Mouse (Mus musculus): ENCODE measurements at regions not wholly inside any gene's neighbourhood (a gene's known extent, or its start where the extent isn't known, plus 50 kb on each side); places are given as distances from the start of the nearest gene placed in this dataset.

DNA sequence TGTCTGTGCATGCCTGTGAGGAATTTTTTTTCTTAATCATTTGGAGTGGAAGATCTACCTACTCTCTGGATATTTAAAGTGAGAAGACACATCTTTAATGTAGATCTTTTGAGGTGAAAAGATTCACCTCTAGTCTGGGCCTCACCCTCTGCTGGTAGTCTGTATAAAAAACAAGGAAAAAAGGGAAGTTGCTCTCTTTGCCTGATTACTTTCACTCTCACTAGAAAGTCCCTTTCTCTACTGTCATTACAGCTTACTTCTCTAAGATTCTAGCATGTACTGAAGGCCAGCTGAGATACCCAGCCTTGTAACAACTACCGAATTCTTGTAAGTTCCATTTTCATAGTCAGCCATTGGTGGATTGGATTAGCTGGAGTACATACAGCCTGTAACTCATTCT, 3791.9 kb downstream of the 9330182O14Rik start:
- DNase-seq (ENCODE audit: low spot score in 2 of 2) = no peak

DNA sequence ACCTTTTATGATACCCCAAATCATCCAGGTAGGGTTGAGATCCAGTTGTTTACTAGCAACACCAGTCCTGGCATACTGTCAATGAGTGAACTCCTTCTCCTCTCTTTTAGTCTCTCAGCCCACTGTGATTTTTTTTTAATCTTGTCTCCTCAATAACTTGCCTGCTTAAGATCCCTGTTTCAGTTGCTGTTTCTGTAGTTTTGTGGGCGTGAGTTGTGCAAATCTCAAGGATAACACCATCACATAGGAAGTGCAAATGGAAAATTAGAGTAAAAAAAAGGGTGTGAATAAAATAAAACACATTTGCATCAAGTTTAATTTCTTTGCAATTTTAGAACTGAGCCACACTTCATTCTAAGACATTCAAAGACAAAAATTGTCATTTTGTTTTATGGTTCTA, 3799.4 kb downstream of the 9330182O14Rik start:
- DNase-seq (ENCODE audit: low spot score in 2 of 2) = no peak

- DNase-seq (ENCODE audit: low spot score in 2 of 2) = no peak
Observed at GRCm38 (mm10) chr15:43940424-43940823, 3806.3 kb downstream of the 9330182O14Rik start.

- DNase-seq (ENCODE audit: low spot score in 2 of 2) = no peak
Observed at GRCm38 (mm10) chr15:43940905-43941304, 3806.7 kb downstream of the 9330182O14Rik start.

- DNase-seq (ENCODE audit: low spot score in 2 of 2) = no peak
Observed at GRCm38 (mm10) chr15:43942002-43942660, 3808.0 kb downstream of the 9330182O14Rik start.

DNA sequence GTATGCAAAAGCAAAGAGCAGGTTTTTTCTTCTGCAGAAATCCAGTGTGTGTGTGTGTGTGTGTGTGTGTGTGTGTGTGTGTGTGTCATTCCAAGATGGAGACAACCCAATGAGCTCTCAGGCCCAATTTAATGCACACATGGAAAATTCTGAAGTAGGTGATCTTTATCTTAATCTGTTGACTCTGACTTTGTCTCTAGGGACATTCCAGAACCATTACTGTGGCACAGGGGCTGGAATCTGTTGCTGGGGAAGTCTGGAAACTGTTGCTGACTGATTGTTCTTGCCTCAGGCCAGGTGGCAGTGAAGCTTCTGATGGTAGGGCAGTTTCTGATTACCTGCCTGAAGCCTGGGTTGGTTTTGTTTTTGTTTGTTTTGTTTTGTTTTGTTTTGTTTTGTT, 3850.8 kb downstream of the 9330182O14Rik start:
- no peak for DNase-seq (ENCODE audit: low spot score in 2 of 2)

GRCm38 (mm10) chr15:43991229-43991628, 3857.1 kb downstream of the 9330182O14Rik start:
- peak; percentile 18 to 19 for DNase-seq (ENCODE audit: low spot score in 2 of 2)

- DNase-seq (ENCODE audit: low spot score in 2 of 2) = no peak
Observed at GRCm38 (mm10) chr15:43992936-43993335, 3858.8 kb downstream of the 9330182O14Rik start.

DNA sequence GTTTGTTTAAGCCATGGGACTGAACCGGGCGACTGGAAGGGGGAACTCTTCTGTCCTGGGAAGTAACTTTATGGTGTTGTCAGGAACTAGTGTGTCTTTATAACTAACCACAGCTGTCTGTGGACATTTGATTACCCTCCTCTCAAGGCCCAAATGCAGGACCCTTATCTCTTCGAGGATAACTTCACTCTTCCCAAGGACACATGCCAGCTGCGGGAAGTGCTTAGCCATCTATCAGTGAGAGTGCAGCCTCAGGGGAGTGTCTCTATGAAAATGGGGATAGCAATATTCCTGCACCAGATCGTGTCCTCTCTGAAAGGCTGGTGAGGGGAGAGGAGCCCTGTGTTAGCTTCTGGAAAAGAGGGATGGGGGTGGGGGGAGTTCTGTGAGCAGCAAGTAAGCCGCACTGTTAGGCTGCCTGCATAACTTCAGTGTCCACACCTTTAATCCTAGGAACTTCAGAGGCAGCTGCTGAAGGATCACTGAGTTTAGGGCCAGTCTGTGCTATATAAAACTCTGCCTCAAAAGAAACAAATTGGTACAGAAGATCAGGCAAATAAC, 3892.4 kb downstream of the 9330182O14Rik start:
- no peak for DNase-seq (ENCODE audit: low spot score in 2 of 2)

GRCm38 (mm10) chr15:44035900-44036299, 3901.7 kb downstream of the 9330182O14Rik start:
- no peak for DNase-seq (ENCODE audit: low spot score in 2 of 2)

DNA sequence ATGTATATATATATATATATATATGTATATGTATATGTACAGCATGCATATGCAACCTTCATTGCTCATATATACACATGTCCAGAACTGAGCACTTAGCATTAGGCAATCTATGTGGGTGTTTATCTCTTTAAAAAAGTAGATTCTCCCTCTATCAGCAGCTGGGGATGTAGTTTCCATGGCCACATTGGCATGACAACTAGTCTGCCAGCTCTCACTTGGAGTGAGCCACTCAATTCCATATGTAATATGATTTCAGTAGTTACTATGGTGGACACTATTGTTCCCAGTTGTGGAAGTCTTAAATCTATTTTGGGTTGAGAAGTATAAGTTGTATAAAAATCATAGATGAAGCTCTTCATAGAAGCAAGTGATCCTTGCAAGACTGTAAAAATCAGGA, 3903.7 kb downstream of the 9330182O14Rik start:
- DNase-seq (ENCODE audit: low spot score in 2 of 2) = no peak

DNA sequence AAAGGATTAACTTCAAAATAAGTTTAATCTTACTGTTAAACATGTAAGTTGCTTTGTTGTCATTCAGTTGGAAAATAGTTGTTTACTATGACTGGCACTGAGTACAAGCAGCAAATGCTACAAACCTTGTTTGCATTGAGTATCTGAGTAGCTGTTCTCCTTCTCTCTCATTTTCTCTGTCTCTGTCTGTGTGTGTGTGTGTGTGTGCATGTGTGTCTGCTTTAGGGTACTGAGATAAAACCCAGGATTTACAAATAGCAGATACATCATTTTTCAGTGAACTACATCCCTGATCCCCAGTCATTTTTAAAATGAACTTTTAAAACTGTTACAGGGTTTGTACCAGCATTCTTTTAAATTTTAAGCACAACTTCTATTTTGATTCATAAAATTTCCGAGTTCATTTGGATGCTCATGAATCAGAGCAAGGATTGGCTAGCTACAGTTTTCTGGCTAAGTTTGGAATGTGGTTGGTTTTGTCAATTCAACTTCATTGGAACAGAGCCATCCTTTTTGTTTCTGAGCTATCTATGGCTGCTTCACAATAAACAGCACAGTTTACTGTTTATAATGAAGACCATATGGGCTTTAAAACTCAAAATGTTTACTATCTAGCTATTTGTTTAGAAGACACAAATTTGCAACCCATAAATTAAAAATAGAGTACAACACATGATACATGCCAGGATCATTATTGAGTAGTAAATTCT, 3916.6 kb downstream of the 9330182O14Rik start:
- DNase-seq (ENCODE audit: low spot score in 2 of 2) = no peak

- DNase-seq (ENCODE audit: low spot score in 2 of 2) = no peak
Observed at GRCm38 (mm10) chr15:44064855-44065254, 3930.7 kb downstream of the 9330182O14Rik start.

DNA sequence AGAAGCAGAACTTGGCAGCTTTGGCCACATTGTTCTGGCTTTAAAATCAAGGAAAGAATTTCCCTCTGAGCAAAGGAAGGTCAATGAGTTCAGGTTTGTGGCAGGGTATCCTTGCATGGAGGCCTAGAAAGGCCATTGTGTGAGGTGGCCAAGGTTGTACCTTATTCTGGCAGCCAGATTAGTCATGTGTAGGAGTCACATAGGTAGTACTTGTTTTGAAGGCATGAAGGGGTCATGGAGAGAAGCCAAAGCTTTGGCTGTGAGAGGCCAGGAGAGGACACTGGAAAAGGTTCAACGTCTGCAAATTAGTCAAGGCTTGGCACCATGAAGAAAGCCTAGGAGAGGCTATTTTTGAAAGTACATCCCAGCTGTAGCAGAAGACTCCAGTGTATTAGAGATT, 3949.5 kb downstream of the 9330182O14Rik start:
- no peak for DNase-seq (ENCODE audit: low spot score in 2 of 2)

DNA sequence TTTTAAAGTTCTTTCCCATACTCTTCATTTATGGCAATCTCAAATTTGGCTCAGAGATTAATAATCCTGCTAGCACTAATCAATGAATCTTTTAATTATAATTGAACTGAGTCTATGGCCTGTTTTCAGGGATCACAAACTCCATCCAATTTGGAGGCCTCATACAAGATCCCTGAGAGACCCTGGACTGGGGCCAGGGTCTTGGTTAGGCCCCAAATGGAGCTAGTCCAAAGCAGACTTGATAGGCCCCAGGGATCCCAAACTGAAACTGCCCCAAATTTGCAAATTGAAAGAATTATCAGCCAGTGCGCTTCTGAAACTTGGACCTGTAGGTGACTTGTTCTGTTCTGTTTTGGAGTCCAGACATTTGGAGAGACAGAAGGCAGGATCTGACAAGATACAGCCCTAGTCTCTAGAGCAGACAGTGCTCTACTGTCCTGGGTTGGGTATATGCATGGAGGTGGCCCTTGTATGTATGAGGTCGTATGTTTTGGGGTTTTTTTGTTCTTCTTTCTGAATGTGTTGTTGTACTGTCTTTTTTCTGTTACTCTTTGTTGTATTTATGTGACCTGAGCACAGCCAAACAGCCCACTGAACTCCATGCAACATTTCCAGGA, 3978.3 kb downstream of the 9330182O14Rik start:
- DNase-seq (ENCODE audit: low spot score in 2 of 2) = no peak

DNA sequence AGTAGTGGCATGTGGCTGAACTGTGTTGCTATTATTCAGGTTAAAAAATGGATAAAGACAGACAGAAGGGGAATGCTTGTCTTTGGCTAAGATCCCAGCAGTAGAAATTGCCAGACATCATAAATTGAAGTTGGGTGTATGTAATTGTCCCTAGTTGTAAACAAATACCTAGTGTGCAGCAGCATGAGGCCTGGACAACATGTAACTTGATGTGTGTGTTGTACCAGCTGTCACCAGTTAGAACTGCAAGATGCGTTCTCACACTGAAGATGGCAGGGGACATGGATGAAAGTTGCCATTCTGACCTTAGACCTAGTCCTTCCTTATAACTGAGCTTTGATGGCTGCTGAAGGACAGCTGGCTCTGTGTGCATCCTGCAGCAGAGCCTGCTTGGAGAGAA, 4000.0 kb downstream of the 9330182O14Rik start:
- no peak for DNase-seq (ENCODE audit: low spot score in 2 of 2)

Data from left cerebral cortex, adult 18-20 months (tissue).